Mouse (Mus musculus) bone marrow macrophage, adult 2 months (primary cell): Measurements from ENCODE around the gene Rec8.

ENCODE experiments used
- CTCF ChIP-seq: IDR thresholded peaks from 2 replicates; pipeline ENCODE4 v1.5.1; 2012; ENCODE audit warnings: low read depth, mild to moderate bottlenecking, low read length, moderate library complexity
- POLR2A ChIP-seq: IDR thresholded peaks from 2 replicates; pipeline ENCODE4 v1.6.1; 2012; ENCODE audit warnings: mild to moderate bottlenecking, low read depth, low read length, borderline replicate concordance

GRCm38 (mm10) chr14:55634874-55635522, 17.2 kb downstream of the Rec8 start:
- no peak for TF ChIP-seq POLR2A
- TF ChIP-seq CTCF: no peak; the same call in 1 of the 2 replicates
